Mouse (Mus musculus) lung, postnatal 14 days (tissue): ENCODE data around the gene Rtn4r.
"Not testable (repeated sequence)": the region's sequence is repeated elsewhere in the genome, so short reads cannot be mapped to it uniquely, and the experiment has no call there.

Source experiments
- DNase-seq: peaks from one replicate; pipeline ENCODE4 v3.0.0; 2021

Rtn4r gene

GRCm38 (mm10) chr16:18195561-18195960, 68.1 kb downstream of the Rtn4r start:
- not testable (repeated sequence) for DNase-seq

DNA sequence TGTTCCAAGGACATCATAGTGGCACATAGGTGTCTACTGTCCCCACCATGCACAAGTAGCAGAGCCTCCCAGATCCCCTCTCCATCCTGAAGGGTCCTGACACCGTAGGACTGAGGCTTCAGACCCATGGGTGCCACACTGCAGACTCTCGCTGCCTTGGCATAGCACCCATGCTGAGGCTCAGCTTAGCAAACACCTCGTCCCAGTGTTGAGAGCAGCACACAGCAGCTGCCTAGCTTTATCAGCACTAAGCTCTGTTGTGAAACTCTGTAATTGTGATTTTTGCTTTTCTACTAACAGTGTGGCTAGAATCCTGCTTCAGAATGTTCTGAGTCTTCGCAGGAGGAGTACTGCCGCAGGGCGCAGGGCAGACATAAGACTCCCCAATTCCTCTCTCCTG, 70.4 kb downstream of the Rtn4r start:
- no peak for DNase-seq

- DNase-seq: no peak
These were observed 71.1 kb downstream of the Rtn4r start for GRCm38 (mm10) chr16:18198365-18199098.

- no peak for DNase-seq
These were observed 72.6 kb downstream of the Rtn4r start for GRCm38 (mm10) chr16:18200062-18200461.

DNA sequence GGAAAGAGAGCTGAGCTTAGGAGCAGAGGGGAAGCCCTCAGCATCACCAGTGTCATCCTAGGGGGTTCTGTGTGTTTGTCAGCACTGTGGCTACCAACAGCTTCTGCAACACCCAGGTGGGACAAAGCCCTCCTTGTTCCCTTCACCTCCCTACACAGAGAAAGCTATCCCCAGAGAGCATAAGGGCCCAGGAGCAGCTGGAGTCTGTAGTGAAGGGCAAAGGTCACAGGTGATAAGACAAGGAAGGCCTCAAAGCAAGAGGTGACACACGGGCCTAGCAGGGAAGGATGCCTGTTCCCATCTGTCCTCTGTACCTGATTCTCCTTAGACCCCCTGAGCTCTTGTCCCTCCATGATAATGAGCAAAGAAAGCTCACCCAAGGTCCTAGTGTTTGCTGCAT, 74.2 kb downstream of the Rtn4r start:
- no peak for DNase-seq
